Mouse (Mus musculus): ENCODE results near the gene Hao2. TPM values are rescaled to one million over a fixed set of nuclear protein-coding genes. Genes with fewer than 3 reads are reported as not detected.

The Hao2 gene
- total and polyA plus RNA-seq, 2 experiments from 2014 or later = not detected

DNA sequence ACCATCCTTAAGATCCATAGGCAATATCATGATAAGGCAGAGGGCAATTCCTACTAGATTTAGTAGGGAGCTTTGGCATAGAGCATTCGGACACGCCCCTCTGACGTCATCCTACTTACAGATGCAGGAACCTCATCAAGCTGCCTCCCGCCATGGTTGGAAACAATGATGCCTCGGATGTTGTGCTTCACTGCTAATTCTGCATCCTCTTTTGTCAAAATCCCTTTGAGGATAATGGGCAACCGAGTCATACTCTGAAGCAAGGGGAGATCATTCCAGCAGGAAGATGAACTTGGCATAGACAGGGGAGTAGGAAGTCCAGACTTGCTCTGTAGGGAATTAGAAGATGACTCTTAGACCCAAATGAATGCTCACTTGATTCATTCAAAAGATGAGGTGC is 12.8 kb downstream of the Hao2 start:
- TF ChIP-seq CTCF (IDR thresholded peaks at IDR 0.05) = no peak
- H3K36me3 ChIP-seq (ENCODE audit: insufficient read depth, low read length) = no peaks in the 10 kb centered on the region
- no peak overlapping the region for H3K4me2 ChIP-seq (ENCODE audit: low read depth, low read length, poor library complexity, severe bottlenecking)
- no peak overlapping the region for H3K4me3 ChIP-seq (ENCODE audit: low read depth, low read length)
- H3K27me3 ChIP-seq (ENCODE audit: insufficient read depth, low read length) = no peaks in the 10 kb centered on the region
- no peak overlapping the region for H3K9ac ChIP-seq (replicated peaks; ENCODE audit: low read length, poor library complexity, severe bottlenecking)
- no peak for ATAC-seq (ENCODE audit: low FRiP score)
- H3K9me3 ChIP-seq (ENCODE audit: low read length) = no peaks in the 10 kb centered on the region
- H3K4me1 ChIP-seq (ENCODE audit: insufficient read depth, low read length) = no peaks in the 10 kb centered on the region
- 70% methylated on average over 6 of the region's 6 CpGs for WGBS
- no peak for DNase-seq (ENCODE audit: low spot score)
- H3K27ac ChIP-seq (ENCODE audit: low read depth, low read length) = no peak overlapping the region

- Histone ChIP-seq H3K4me2 (ENCODE audit: low read depth, low read length, poor library complexity, severe bottlenecking) (no peak overlapping the region), H3K4me1 (ENCODE audit: insufficient read depth, low read length) (no peaks in the 10 kb centered on the region), H3K27ac (ENCODE audit: low read depth, low read length) (no peak overlapping the region), H3K9ac (replicated peaks; ENCODE audit: low read length, poor library complexity, severe bottlenecking) (no peak overlapping the region), H3K36me3 (ENCODE audit: insufficient read depth, low read length) (no peaks in the 10 kb centered on the region), H3K9me3 (ENCODE audit: low read length) (no peaks in the 10 kb centered on the region), H3K4me3 (ENCODE audit: low read depth, low read length) (no peak overlapping the region), H3K27me3 (ENCODE audit: insufficient read depth, low read length) (no peaks in the 10 kb centered on the region)
- TF ChIP-seq CTCF (IDR thresholded peaks at IDR 0.05) = no peak
- WGBS = 85% methylated on average over 2 of the region's 2 CpGs
- no peak for ATAC-seq (ENCODE audit: low FRiP score)
- no peak for DNase-seq (ENCODE audit: low spot score)
Measured at GRCm38 (mm10) chr3:98868219-98868618, 24.8 kb downstream of the Hao2 start.

DNA sequence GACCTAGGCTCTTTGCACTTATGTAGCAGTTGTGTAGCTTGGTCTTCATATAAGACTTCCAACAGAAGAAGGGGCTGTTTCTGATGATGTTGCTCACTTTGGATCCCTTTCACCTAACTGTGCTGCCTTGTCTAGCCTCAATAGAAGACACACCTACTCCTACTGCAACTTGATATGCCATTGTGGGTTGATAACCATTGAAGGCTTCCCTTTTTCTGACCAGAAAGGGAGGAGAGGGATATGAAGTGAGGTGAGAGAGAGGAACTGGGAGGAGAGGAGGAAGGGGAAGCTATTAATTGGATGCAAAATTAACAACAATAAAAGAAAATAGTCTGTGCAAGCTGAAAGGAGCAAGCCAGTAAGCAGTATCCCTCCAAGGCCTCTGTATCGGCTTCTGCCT is 30.2 kb downstream of the Hao2 start:
- Histone ChIP-seq H3K9me3 (ENCODE audit: low read length) (no peaks in the 10 kb centered on the region), H3K9ac (replicated peaks; ENCODE audit: low read length, poor library complexity, severe bottlenecking) (no peak overlapping the region), H3K4me3 (ENCODE audit: low read depth, low read length) (no peak overlapping the region), H3K27me3 (ENCODE audit: insufficient read depth, low read length) (no peaks in the 10 kb centered on the region), H3K4me1 (ENCODE audit: insufficient read depth, low read length) (no peaks in the 10 kb centered on the region), H3K27ac (ENCODE audit: low read depth, low read length) (no peak overlapping the region), H3K4me2 (ENCODE audit: low read depth, low read length, poor library complexity, severe bottlenecking) (no peak overlapping the region), H3K36me3 (ENCODE audit: insufficient read depth, low read length) (no peaks in the 10 kb centered on the region)
- WGBS = 100% methylated on average over 1 of the region's 1 CpGs
- DNase-seq (ENCODE audit: low spot score) = no peak
- ATAC-seq (ENCODE audit: low FRiP score) = no peak
- TF ChIP-seq CTCF (IDR thresholded peaks at IDR 0.05) = no peak

GRCm38 (mm10) chr3:98859576-98859975 is 33.5 kb downstream of the Hao2 start, which contains the start of gene Hsd3b1:
Hsd3b1 (minus strand) TSS chr3:98859794.
- Histone ChIP-seq H3K36me3 (ENCODE audit: insufficient read depth, low read length) (no peaks in the 10 kb centered on the region), H3K27me3 (ENCODE audit: insufficient read depth, low read length) (no peaks in the 10 kb centered on the region), H3K27ac (ENCODE audit: low read depth, low read length) (no peak within 1 kb of the TSS), H3K4me2 (ENCODE audit: low read depth, low read length, poor library complexity, severe bottlenecking) (no peak within 1 kb of the TSS), H3K9ac (replicated peaks; ENCODE audit: low read length, poor library complexity, severe bottlenecking) (no peak within 1 kb of the TSS), H3K9me3 (ENCODE audit: low read length) (no peaks in the 10 kb centered on the region), H3K4me3 (ENCODE audit: low read depth, low read length) (no peak within 1 kb of the TSS), H3K4me1 (ENCODE audit: insufficient read depth, low read length) (no peaks in the 10 kb centered on the region)
- no peak for DNase-seq (ENCODE audit: low spot score)
- no peak for TF ChIP-seq CTCF (IDR thresholded peaks at IDR 0.05)
- no peak for ATAC-seq (ENCODE audit: low FRiP score)
- 89% methylated on average over 3 of the region's 3 CpGs for WGBS

GRCm38 (mm10) chr3:98858051-98858450 is 35.0 kb downstream of the Hao2 start:
- no peaks in the 10 kb centered on the region for H3K9me3 ChIP-seq (ENCODE audit: low read length)
- H3K36me3 ChIP-seq (ENCODE audit: insufficient read depth, low read length) = no peaks in the 10 kb centered on the region
- WGBS = 91% methylated on average over 2 of the region's 2 CpGs
- no peak overlapping the region for H3K27ac ChIP-seq (ENCODE audit: low read depth, low read length)
- H3K4me3 ChIP-seq (ENCODE audit: low read depth, low read length) = no peak overlapping the region
- H3K27me3 ChIP-seq (ENCODE audit: insufficient read depth, low read length) = no peaks in the 10 kb centered on the region
- no peak for ATAC-seq (ENCODE audit: low FRiP score)
- DNase-seq (ENCODE audit: low spot score) = no peak
- H3K4me2 ChIP-seq (ENCODE audit: low read depth, low read length, poor library complexity, severe bottlenecking) = no peak overlapping the region
- no peak for TF ChIP-seq CTCF (IDR thresholded peaks at IDR 0.05)
- no peak overlapping the region for H3K9ac ChIP-seq (replicated peaks; ENCODE audit: low read length, poor library complexity, severe bottlenecking)
- no peaks in the 10 kb centered on the region for H3K4me1 ChIP-seq (ENCODE audit: insufficient read depth, low read length)

GRCm38 (mm10) chr3:98856892-98857291 is 36.1 kb downstream of the Hao2 start:
- no peak overlapping the region for H3K9ac ChIP-seq (replicated peaks; ENCODE audit: low read length, poor library complexity, severe bottlenecking)
- TF ChIP-seq CTCF (IDR thresholded peaks at IDR 0.05) = no peak
- no peaks in the 10 kb centered on the region for H3K4me1 ChIP-seq (ENCODE audit: insufficient read depth, low read length)
- no peak overlapping the region for H3K4me3 ChIP-seq (ENCODE audit: low read depth, low read length)
- no peak for ATAC-seq (ENCODE audit: low FRiP score)
- H3K9me3 ChIP-seq (ENCODE audit: low read length) = no peaks in the 10 kb centered on the region
- no peak for DNase-seq (ENCODE audit: low spot score)
- no peaks in the 10 kb centered on the region for H3K36me3 ChIP-seq (ENCODE audit: insufficient read depth, low read length)
- H3K27me3 ChIP-seq (ENCODE audit: insufficient read depth, low read length) = no peaks in the 10 kb centered on the region
- H3K27ac ChIP-seq (ENCODE audit: low read depth, low read length) = no peak overlapping the region
- H3K4me2 ChIP-seq (ENCODE audit: low read depth, low read length, poor library complexity, severe bottlenecking) = no peak overlapping the region
- WGBS = 72% methylated on average over 1 of the region's 1 CpGs
